ENCODE assay signal across 14 mouse cellular contexts in genomic region chr11:41531971-41532896, GRCm38 (mm10).
DNase-seq lines count a peak whose midpoint lies in the region; ATAC-seq and TF ChIP-seq lines count a peak whose summit lies in the region.
"Had no signal": no experiment of that assay in that cellular context is flagged by ENCODE, and none has a peak within 500 bp of the region (broad histone marks: within the 10 kb centered on the region; RNA-seq: fewer than 3 reads in every experiment).

No protein-coding gene starts in this region.

- 64% methylated on average over 7 of the region's 7 CpGs for WGBS in neural tube, embryonic 12.5 days
- 54% methylated on average over 7 of the region's 7 CpGs for WGBS in neural tube, embryonic 15.5 days
- WGBS in hindbrain, embryonic 14.5 days, result 39% methylated on average over 7 of the region's 7 CpGs
- 23% methylated on average over 7 of the region's 7 CpGs for WGBS in midbrain, postnatal 0 days

- H3K27me3 ChIP-seq in neural tube, embryonic 12.5 days (replicated peaks), result no peaks in the 10 kb centered on the region
- H3K27me3 ChIP-seq in neural tube, embryonic 15.5 days (replicated peaks), result no peaks in the 10 kb centered on the region
- no peaks in the 10 kb centered on the region for H3K27me3 ChIP-seq in hindbrain, embryonic 14.5 days (ENCODE audit: control insufficient read depth, insufficient read depth, low read length)
- H3K27me3 ChIP-seq in midbrain, postnatal 0 days (ENCODE audit: insufficient read depth, low read length), result no peaks in the 10 kb centered on the region
- H3K27me3 ChIP-seq: intestine, embryonic 15.5 days; liver, embryonic 13.5 days had no signal

- peak; percentile 6 for DNase-seq in embryo, embryonic 10.5 days (ENCODE audit: low spot score)
- no peak for DNase-seq in embryo, embryonic 9.5 days (ENCODE audit: extremely low spot score)
- DNase-seq in hindbrain, embryonic 14.5 days (ENCODE audit: low spot score), result no peak
- peak; percentile 31 for DNase-seq in midbrain, postnatal 0 days (ENCODE audit: low spot score)
- DNase-seq in adrenal gland, adult 8-10 months, result no peak
- no peak for DNase-seq in gastrocnemius, postnatal 4 days (ENCODE audit: low spot score in 2 of 2)
- DNase-seq: adrenal gland, adult 2 months; kidney, postnatal 14 days; liver, embryonic 13.5 days; lung, postnatal 10 days; spleen, adult 18-20 months had no signal

- H3K27ac ChIP-seq in neural tube, embryonic 12.5 days, result no peak overlapping the region
- H3K27ac ChIP-seq in neural tube, embryonic 15.5 days (replicated peaks), result no peak overlapping the region
- peak overlapping the region; percentile 58; the same call in 1 of the 2 replicates for H3K27ac ChIP-seq in hindbrain, embryonic 14.5 days
- H3K27ac ChIP-seq in midbrain, postnatal 0 days (ENCODE audit: low read depth, low read length), result peak overlapping the region; percentile 26; the same call in 1 of the 2 replicates
- H3K27ac ChIP-seq: intestine, embryonic 15.5 days; liver, embryonic 13.5 days had no signal

- 0 out of 2 replicates have a peak, but pooled peaks have one; percentile 29 for ATAC-seq in neural tube, embryonic 12.5 days (ENCODE audit: low FRiP score, low read depth)
- no peak for ATAC-seq in neural tube, embryonic 15.5 days (ENCODE audit: low FRiP score)
- ATAC-seq in hindbrain, embryonic 14.5 days (ENCODE audit: low FRiP score), result peak; percentile 71; the same call in 1 of the 2 replicates
- peak; percentile 34; the same call in 1 of the 2 replicates for ATAC-seq in midbrain, postnatal 0 days (ENCODE audit: low FRiP score)
- ATAC-seq: intestine, embryonic 15.5 days had no signal

- peak; percentile 28 for TF ChIP-seq CTCF in midbrain, postnatal 0 days (IDR thresholded peaks at IDR 0.05)

- H3K4me3 ChIP-seq in neural tube, embryonic 12.5 days, result no peak overlapping the region
- no peak overlapping the region for H3K4me3 ChIP-seq in neural tube, embryonic 15.5 days (replicated peaks)
- H3K4me3 ChIP-seq in hindbrain, embryonic 14.5 days (replicated peaks; ENCODE audit: low read length), result no peak overlapping the region
- H3K4me3 ChIP-seq in midbrain, postnatal 0 days (ENCODE audit: low read depth, low read length), result no peak overlapping the region
- H3K4me3 ChIP-seq: intestine, embryonic 15.5 days; liver, embryonic 13.5 days had no signal

- no peaks in the 10 kb centered on the region for H3K36me3 ChIP-seq in neural tube, embryonic 12.5 days
- H3K36me3 ChIP-seq in neural tube, embryonic 15.5 days, result no peaks in the 10 kb centered on the region
- H3K36me3 ChIP-seq in hindbrain, embryonic 14.5 days (replicated peaks; ENCODE audit: control insufficient read depth, insufficient read depth), result no peaks in the 10 kb centered on the region
- no peaks in the 10 kb centered on the region for H3K36me3 ChIP-seq in midbrain, postnatal 0 days (ENCODE audit: insufficient read depth, low read length)
- H3K36me3 ChIP-seq: intestine, embryonic 15.5 days; liver, embryonic 13.5 days had no signal

- H3K9ac ChIP-seq in neural tube, embryonic 12.5 days, result no peak overlapping the region
- no peak overlapping the region for H3K9ac ChIP-seq in neural tube, embryonic 15.5 days (replicated peaks)
- H3K9ac ChIP-seq in hindbrain, embryonic 14.5 days, result no peak overlapping the region
- H3K9ac ChIP-seq in midbrain, postnatal 0 days (replicated peaks; ENCODE audit: low read length, poor library complexity, severe bottlenecking), result no peak overlapping the region
- H3K9ac ChIP-seq: intestine, embryonic 15.5 days; liver, embryonic 13.5 days had no signal

- no peaks in the 10 kb centered on the region for H3K9me3 ChIP-seq in neural tube, embryonic 12.5 days
- H3K9me3 ChIP-seq in neural tube, embryonic 15.5 days (replicated peaks), result no peaks in the 10 kb centered on the region
- no peaks in the 10 kb centered on the region for H3K9me3 ChIP-seq in hindbrain, embryonic 14.5 days (ENCODE audit: control insufficient read depth, low read length)
- H3K9me3 ChIP-seq in midbrain, postnatal 0 days (ENCODE audit: low read length), result no peaks in the 10 kb centered on the region
- H3K9me3 ChIP-seq: intestine, embryonic 15.5 days; liver, embryonic 13.5 days had no signal

- H3K4me2 ChIP-seq in neural tube, embryonic 12.5 days (replicated peaks), result no peak overlapping the region
- no peak overlapping the region for H3K4me2 ChIP-seq in neural tube, embryonic 15.5 days
- H3K4me2 ChIP-seq in hindbrain, embryonic 14.5 days (replicated peaks), result no peak overlapping the region
- H3K4me2 ChIP-seq in midbrain, postnatal 0 days (ENCODE audit: low read depth, low read length, poor library complexity, severe bottlenecking), result no peak overlapping the region
- H3K4me2 ChIP-seq: intestine, embryonic 15.5 days; liver, embryonic 13.5 days had no signal

- no peaks in the 10 kb centered on the region for H3K4me1 ChIP-seq in neural tube, embryonic 12.5 days
- H3K4me1 ChIP-seq in neural tube, embryonic 15.5 days, result no peaks in the 10 kb centered on the region
- H3K4me1 ChIP-seq in hindbrain, embryonic 14.5 days (replicated peaks; ENCODE audit: control insufficient read depth, insufficient read depth, low read length), result 0 out of 2 replicates have a peak, but pooled peaks cover 4% of the 10 kb centered on the region
- H3K4me1 ChIP-seq in midbrain, postnatal 0 days (ENCODE audit: insufficient read depth, low read length), result no peaks in the 10 kb centered on the region
- H3K4me1 ChIP-seq: intestine, embryonic 15.5 days; liver, embryonic 13.5 days had no signal

Comparison
In these comparisons a context has a peak if more than half of its experiments do, and no peak if none do; other contexts are left out.
1. DNase-seq: peak in embryo, embryonic 10.5 days (single experiment) and midbrain, postnatal 0 days (single experiment); none in embryo, embryonic 9.5 days (single experiment), hindbrain, embryonic 14.5 days (single experiment), adrenal gland, adult 8-10 months (single experiment) and gastrocnemius, postnatal 4 days (0 of 2).
2. H3K27ac ChIP-seq: peak in hindbrain, embryonic 14.5 days (single experiment) and midbrain, postnatal 0 days (single experiment); none in neural tube, embryonic 12.5 days (single experiment) and neural tube, embryonic 15.5 days (single experiment).